Mouse (Mus musculus): ENCODE measurements around the gene Cfap73. TPM values are rescaled to one million over a fixed set of nuclear protein-coding genes. Genes with fewer than 3 reads are reported as not detected.

The Cfap73 gene
- polyA plus RNA-seq, 1 experiment from 2014 or later, result 2.5 TPM

DNA sequence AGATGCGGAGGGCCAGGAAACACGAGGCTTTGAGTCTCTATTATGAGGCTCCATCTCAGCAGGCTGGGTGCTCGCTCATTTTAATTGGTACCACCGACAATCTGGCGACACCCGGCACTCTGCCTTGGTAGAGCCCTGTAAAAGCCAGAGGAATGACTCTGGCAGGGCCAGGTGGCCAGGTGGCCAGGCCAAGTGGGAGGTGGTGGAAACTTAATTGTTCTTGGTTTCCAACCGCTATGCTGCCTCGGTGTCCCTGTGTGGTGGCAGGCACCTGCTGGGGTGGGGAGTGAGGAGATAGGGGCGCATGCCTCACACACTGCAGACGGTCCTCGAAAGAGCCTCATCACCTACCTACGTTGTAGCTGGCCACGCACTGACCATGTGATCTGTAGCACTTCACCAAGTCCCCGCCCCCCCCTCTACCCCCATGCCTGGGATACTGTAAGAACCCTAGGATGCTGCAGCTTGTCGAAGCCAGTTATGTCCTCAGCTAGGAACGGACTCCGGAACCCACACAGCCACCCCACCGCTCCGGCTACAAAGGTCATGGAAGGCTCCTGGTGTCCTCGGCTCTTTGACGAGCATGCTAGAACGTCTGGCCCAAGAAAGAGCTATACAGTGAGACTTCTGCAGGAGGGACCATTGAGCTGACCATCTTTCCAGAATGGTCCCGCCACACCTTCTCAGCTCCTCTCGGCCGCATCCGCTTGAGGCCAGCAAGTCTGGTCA is 54.0 kb downstream of the Cfap73 start:
- WGBS, result 83% methylated on average over 26 of the region's 26 CpGs
- ATAC-seq (ENCODE audit: insufficient number of reproducible peaks, low FRiP score, low TSS enrichment, low read depth), result no peak
- Histone ChIP-seq H3K9me3 (replicated peaks) (no peaks in the 10 kb centered on the region), H3K4me3 (replicated peaks) (no peak overlapping the region), H3K36me3 (peaks cover 32% of the 10 kb centered on the region), H3K9ac (no peak overlapping the region), H3K4me2 (replicated peaks) (peak overlapping the region; percentile 25; the same call in 1 of the 2 replicates), H3K27ac (replicated peaks) (peak overlapping the region; percentile 79; the same call in 1 of the 2 replicates), H3K4me1 (peaks cover 42% of the 10 kb centered on the region), H3K27me3 (no peaks in the 10 kb centered on the region)

DNA sequence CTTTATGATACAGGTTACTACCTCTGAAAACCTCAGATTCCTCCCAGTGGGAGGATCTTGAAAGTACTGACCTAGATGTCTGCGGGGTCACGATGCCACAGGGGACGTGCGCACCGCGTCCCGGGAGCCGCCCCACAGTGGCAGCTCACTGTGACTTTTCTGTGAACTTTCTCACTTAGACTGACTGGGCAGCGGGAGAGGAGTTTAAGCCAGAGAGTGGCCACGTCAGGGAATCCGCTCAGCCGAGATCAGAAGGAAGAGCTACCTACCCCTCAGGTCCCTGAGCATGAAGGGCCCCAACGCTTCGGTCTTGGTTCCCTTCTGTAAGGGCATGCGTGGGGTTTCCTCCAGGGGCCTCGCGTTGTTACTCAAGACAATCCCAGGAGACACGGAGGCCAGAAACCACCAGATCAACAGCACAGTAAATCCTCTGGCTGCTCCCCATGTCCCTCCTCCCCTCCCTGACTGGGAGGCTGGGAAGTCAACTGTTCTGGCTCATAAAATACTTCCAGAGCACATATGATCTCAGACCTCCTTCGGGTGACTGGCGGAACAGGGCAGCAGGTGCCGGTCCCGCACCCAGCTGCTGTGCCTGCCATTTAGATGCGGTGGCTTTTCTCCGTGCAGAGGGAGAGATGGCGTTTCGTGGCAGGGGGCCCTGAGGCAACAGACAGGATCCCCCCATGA is 54.7 kb downstream of the Cfap73 start:
- Histone ChIP-seq H3K27me3 (no peaks in the 10 kb centered on the region), H3K4me2 (replicated peaks) (peak overlapping the region; percentile 25; the same call in 1 of the 2 replicates), H3K9me3 (replicated peaks) (no peaks in the 10 kb centered on the region), H3K4me1 (peaks cover 39% of the 10 kb centered on the region), H3K4me3 (replicated peaks) (no peak overlapping the region), H3K27ac (replicated peaks) (peak overlapping the region; percentile 79), H3K9ac (no peak overlapping the region), H3K36me3 (peaks cover 25% of the 10 kb centered on the region)
- WGBS, result 26% methylated on average over 26 of the region's 26 CpGs
- ATAC-seq (ENCODE audit: insufficient number of reproducible peaks, low FRiP score, low TSS enrichment, low read depth), result peak; percentile 34

DNA sequence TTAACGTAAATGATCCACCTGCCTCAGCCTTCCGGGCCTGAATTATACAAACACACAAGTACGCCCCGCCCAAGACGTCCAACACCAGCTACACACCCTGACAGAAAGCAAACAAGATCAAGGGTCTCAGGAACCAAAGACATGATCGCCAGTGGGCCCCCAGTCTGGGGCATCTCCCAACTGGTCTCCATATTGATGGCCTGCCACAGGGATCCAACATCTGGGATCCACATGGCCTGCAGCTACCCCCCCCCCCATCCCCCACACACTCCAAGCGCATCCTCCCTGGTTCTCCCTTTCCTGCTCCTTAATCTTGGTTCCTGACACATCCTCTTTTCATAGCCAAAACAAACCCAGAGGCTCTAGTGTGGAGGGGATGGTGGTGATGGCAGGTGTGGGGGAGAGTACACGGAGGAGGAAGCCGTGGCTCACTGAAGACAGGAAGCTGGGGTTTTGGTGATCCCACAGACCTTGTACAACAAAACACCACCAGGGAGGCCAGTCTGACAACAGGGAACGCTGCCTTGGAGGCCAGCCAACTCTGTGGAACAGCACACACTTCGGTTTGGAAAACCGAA is 55.4 kb downstream of the Cfap73 start:
- no peak for ATAC-seq (ENCODE audit: insufficient number of reproducible peaks, low FRiP score, low TSS enrichment, low read depth)
- H3K4me3 ChIP-seq (replicated peaks), result no peak overlapping the region
- H3K27me3 ChIP-seq, result no peaks in the 10 kb centered on the region
- no peak overlapping the region for H3K9ac ChIP-seq
- H3K4me1 ChIP-seq, result peaks cover 39% of the 10 kb centered on the region
- H3K27ac ChIP-seq (replicated peaks), result peak overlapping the region; percentile 79
- peak overlapping the region; percentile 25; the same call in 1 of the 2 replicates for H3K4me2 ChIP-seq (replicated peaks)
- WGBS, result 13% methylated on average over 12 of the region's 12 CpGs
- H3K9me3 ChIP-seq (replicated peaks), result no peaks in the 10 kb centered on the region
- peaks cover 17% of the 10 kb centered on the region; the same call in 1 of the 2 replicates for H3K36me3 ChIP-seq

Other genes starting within 250 kb of the Cfap73 start
- gene Lhx5, start 202.5 kb downstream of the Cfap73 start, polyA plus RNA-seq (2015; fragmentation: Nextera tagmentation; extraction: Ambion mirVana), result 0.05 TPM in 2 replicates
- 0.95 and 1.7 TPM in 2 replicates for gene Sdsl, start 161.4 kb downstream of the Cfap73 start, polyA plus RNA-seq (2015; fragmentation: Nextera tagmentation; extraction: Ambion mirVana)
- not detected in 2 replicates for gene Sds, start 157.7 kb downstream of the Cfap73 start, polyA plus RNA-seq (2015; fragmentation: Nextera tagmentation; extraction: Ambion mirVana)
- gene Plbd2, start 130.6 kb downstream of the Cfap73 start, polyA plus RNA-seq (2015; fragmentation: Nextera tagmentation; extraction: Ambion mirVana), result 58.6 and 67.9 TPM in 2 replicates
- 9.0 and 9.3 TPM in 2 replicates for gene Slc8b1, start 123.1 kb downstream of the Cfap73 start, polyA plus RNA-seq (2015; fragmentation: Nextera tagmentation; extraction: Ambion mirVana)
- 28.4 and 28.6 TPM in 2 replicates for gene Tpcn1, start 45.6 kb downstream of the Cfap73 start, polyA plus RNA-seq (2015; fragmentation: Nextera tagmentation; extraction: Ambion mirVana)
- gene Iqcd, start 45.2 kb downstream of the Cfap73 start, polyA plus RNA-seq (2015; fragmentation: Nextera tagmentation; extraction: Ambion mirVana), result 1.9 and 3.2 TPM in 2 replicates
- 15.5 and 15.8 TPM in 2 replicates for gene Rita1, start 21.6 kb downstream of the Cfap73 start, polyA plus RNA-seq (2015; fragmentation: Nextera tagmentation; extraction: Ambion mirVana)
- 43.4 and 44.5 TPM in 2 replicates for gene Ddx54, start 21.5 kb downstream of the Cfap73 start, polyA plus RNA-seq (2015; fragmentation: Nextera tagmentation; extraction: Ambion mirVana)
- 1.2 and 1.3 TPM in 2 replicates for gene Rasal1, start 14.6 kb upstream of the Cfap73 start, polyA plus RNA-seq (2015; fragmentation: Nextera tagmentation; extraction: Ambion mirVana)
- gene Dtx1, start 77.7 kb upstream of the Cfap73 start, polyA plus RNA-seq (2015; fragmentation: Nextera tagmentation; extraction: Ambion mirVana), result 6.2 and 7.7 TPM in 2 replicates
- gene Oas2, start 115.6 kb upstream of the Cfap73 start, polyA plus RNA-seq (2015; fragmentation: Nextera tagmentation; extraction: Ambion mirVana), result 0.72 and 1.3 TPM in 2 replicates
- 0.13 and 0.14 TPM in 2 replicates for gene Oas3, start 143.4 kb upstream of the Cfap73 start, polyA plus RNA-seq (2015; fragmentation: Nextera tagmentation; extraction: Ambion mirVana)
- not detected in 2 replicates for gene Oas1e, start 161.3 kb upstream of the Cfap73 start, polyA plus RNA-seq (2015; fragmentation: Nextera tagmentation; extraction: Ambion mirVana)
- 0.34 and 0.65 TPM in 2 replicates for gene Oas1c, start 178.3 kb upstream of the Cfap73 start, polyA plus RNA-seq (2015; fragmentation: Nextera tagmentation; extraction: Ambion mirVana)
- gene Oas1f, start 213.1 kb upstream of the Cfap73 start, polyA plus RNA-seq (2015; fragmentation: Nextera tagmentation; extraction: Ambion mirVana), result 1.0 and 1.3 TPM in 2 replicates
- not detected in 2 replicates for gene Oas1h, start 227.2 kb upstream of the Cfap73 start, polyA plus RNA-seq (2015; fragmentation: Nextera tagmentation; extraction: Ambion mirVana)

All from embryonic facial prominence, embryonic 15.5 days (tissue).